Mouse (Mus musculus): ENCODE results near the gene Map2k5. TPM values are rescaled to one million over a fixed set of nuclear protein-coding genes. Genes with fewer than 3 reads are reported as not detected.

Gene Map2k5
- polyA plus RNA-seq, 1 experiment from 2014 or later = 29.1 TPM

- peaks cover 2% of the 10 kb centered on the region; the same call in 1 of the 2 replicates for H3K4me1 ChIP-seq (ENCODE audit: control insufficient read depth, insufficient read depth, low read length)
- H3K4me3 ChIP-seq (ENCODE audit: low read length) = no peak overlapping the region
- peaks cover 3% of the 10 kb centered on the region for H3K36me3 ChIP-seq (ENCODE audit: control insufficient read depth, insufficient read depth)
- H3K4me2 ChIP-seq (ENCODE audit: low read depth, low read length) = no peak overlapping the region
- no peaks in the 10 kb centered on the region for H3K27me3 ChIP-seq (ENCODE audit: control insufficient read depth, insufficient read depth, low read length)
- no peaks in the 10 kb centered on the region for H3K9me3 ChIP-seq (replicated peaks; ENCODE audit: control insufficient read depth, low read length)
- H3K9ac ChIP-seq (ENCODE audit: low read length) = no peak overlapping the region
- 83% methylated on average over 5 of the region's 5 CpGs for WGBS
- no peak overlapping the region for H3K27ac ChIP-seq (ENCODE audit: low read length)
- ATAC-seq (replicated peaks; ENCODE audit: extremely low read depth, insufficient read depth, low FRiP score) = no peak
Observed at GRCm38 (mm10) chr9:63234356-63234755, 143.3 kb downstream of the Map2k5 start.

GRCm38 (mm10) chr9:63230289-63230688 is 147.4 kb downstream of the Map2k5 start:
- Histone ChIP-seq H3K4me1 (ENCODE audit: control insufficient read depth, insufficient read depth, low read length) (peaks cover 6% of the 10 kb centered on the region; the same call in 1 of the 2 replicates), H3K27me3 (ENCODE audit: control insufficient read depth, insufficient read depth, low read length) (no peaks in the 10 kb centered on the region), H3K4me2 (ENCODE audit: low read depth, low read length) (no peak overlapping the region), H3K9me3 (replicated peaks; ENCODE audit: control insufficient read depth, low read length) (no peaks in the 10 kb centered on the region), H3K27ac (ENCODE audit: low read length) (no peak overlapping the region), H3K4me3 (ENCODE audit: low read length) (no peak overlapping the region), H3K36me3 (ENCODE audit: control insufficient read depth, insufficient read depth) (peaks cover 3% of the 10 kb centered on the region), H3K9ac (ENCODE audit: low read length) (no peak overlapping the region)
- no peak for ATAC-seq (replicated peaks; ENCODE audit: extremely low read depth, insufficient read depth, low FRiP score)
- 70% methylated on average over 15 of the region's 15 CpGs for WGBS

DNA sequence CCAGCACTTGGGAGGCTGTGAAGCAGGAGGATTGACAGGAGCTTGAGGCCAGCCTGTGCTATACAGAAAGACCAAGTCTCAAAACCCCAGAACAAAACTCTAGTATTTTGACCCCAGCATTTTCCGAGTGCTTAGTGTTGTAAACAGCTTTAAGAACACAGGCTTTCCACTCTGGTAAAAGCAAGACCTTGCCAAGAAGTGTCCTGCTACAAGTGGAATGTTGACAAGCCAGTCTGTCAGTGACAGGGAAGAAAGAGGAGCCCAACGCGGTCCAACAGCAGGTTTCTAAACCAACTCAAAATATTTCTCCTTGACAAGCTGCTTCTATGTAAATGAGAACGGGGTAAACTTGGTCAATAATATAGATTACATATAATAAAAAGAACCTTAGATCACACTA is 148.6 kb downstream of the Map2k5 start:
- Histone ChIP-seq H3K4me1 (ENCODE audit: control insufficient read depth, insufficient read depth, low read length) (peaks cover 6% of the 10 kb centered on the region; the same call in 1 of the 2 replicates), H3K4me2 (ENCODE audit: low read depth, low read length) (no peak overlapping the region), H3K9me3 (replicated peaks; ENCODE audit: control insufficient read depth, low read length) (no peaks in the 10 kb centered on the region), H3K36me3 (ENCODE audit: control insufficient read depth, insufficient read depth) (peaks cover 4% of the 10 kb centered on the region), H3K4me3 (ENCODE audit: low read length) (no peak overlapping the region), H3K27me3 (ENCODE audit: control insufficient read depth, insufficient read depth, low read length) (no peaks in the 10 kb centered on the region), H3K27ac (ENCODE audit: low read length) (no peak overlapping the region), H3K9ac (ENCODE audit: low read length) (no peak overlapping the region)
- 38% methylated on average over 4 of the region's 4 CpGs for WGBS
- ATAC-seq (replicated peaks; ENCODE audit: extremely low read depth, insufficient read depth, low FRiP score) = no peak

- H3K9me3 ChIP-seq (replicated peaks; ENCODE audit: control insufficient read depth, low read length) = no peaks in the 10 kb centered on the region
- no peak overlapping the region for H3K4me3 ChIP-seq (ENCODE audit: low read length)
- H3K4me1 ChIP-seq (ENCODE audit: control insufficient read depth, insufficient read depth, low read length) = no peaks in the 10 kb centered on the region
- WGBS = 86% methylated on average over 6 of the region's 6 CpGs
- peaks cover 3% of the 10 kb centered on the region; the same call in 1 of the 2 replicates for H3K36me3 ChIP-seq (ENCODE audit: control insufficient read depth, insufficient read depth)
- no peak overlapping the region for H3K4me2 ChIP-seq (ENCODE audit: low read depth, low read length)
- H3K27ac ChIP-seq (ENCODE audit: low read length) = no peak overlapping the region
- H3K27me3 ChIP-seq (ENCODE audit: control insufficient read depth, insufficient read depth, low read length) = no peaks in the 10 kb centered on the region
- H3K9ac ChIP-seq (ENCODE audit: low read length) = no peak overlapping the region
- no peak for ATAC-seq (replicated peaks; ENCODE audit: extremely low read depth, insufficient read depth, low FRiP score)
Observed at GRCm38 (mm10) chr9:63222161-63222560, 155.5 kb downstream of the Map2k5 start.

DNA sequence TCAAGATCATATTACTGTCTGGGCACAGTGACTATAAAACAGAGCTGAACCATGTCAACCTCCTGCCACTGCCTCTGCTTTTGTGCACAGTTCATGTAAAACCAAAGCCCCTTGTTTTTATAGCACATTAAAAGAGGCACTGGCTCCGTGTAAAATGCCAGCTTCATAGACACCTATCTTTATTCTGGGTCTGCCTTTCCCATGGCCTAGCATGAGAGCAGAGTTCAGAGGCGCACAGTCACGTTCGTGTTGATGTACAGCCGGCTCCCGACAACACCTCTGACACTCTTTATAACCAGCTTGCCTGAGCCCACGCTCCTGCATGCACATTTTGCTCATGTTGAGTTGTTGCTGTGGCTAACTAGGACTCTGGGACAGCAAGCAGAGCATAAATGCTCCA is 157.9 kb downstream of the Map2k5 start:
- H3K36me3 ChIP-seq (ENCODE audit: control insufficient read depth, insufficient read depth) = peaks cover 3% of the 10 kb centered on the region; the same call in 1 of the 2 replicates
- H3K27me3 ChIP-seq (ENCODE audit: control insufficient read depth, insufficient read depth, low read length) = no peaks in the 10 kb centered on the region
- 79% methylated on average over 7 of the region's 7 CpGs for WGBS
- no peak overlapping the region for H3K4me3 ChIP-seq (ENCODE audit: low read length)
- H3K9me3 ChIP-seq (replicated peaks; ENCODE audit: control insufficient read depth, low read length) = no peaks in the 10 kb centered on the region
- H3K4me2 ChIP-seq (ENCODE audit: low read depth, low read length) = no peak overlapping the region
- H3K9ac ChIP-seq (ENCODE audit: low read length) = no peak overlapping the region
- no peak overlapping the region for H3K27ac ChIP-seq (ENCODE audit: low read length)
- no peak for ATAC-seq (replicated peaks; ENCODE audit: extremely low read depth, insufficient read depth, low FRiP score)
- H3K4me1 ChIP-seq (ENCODE audit: control insufficient read depth, insufficient read depth, low read length) = no peaks in the 10 kb centered on the region

DNA sequence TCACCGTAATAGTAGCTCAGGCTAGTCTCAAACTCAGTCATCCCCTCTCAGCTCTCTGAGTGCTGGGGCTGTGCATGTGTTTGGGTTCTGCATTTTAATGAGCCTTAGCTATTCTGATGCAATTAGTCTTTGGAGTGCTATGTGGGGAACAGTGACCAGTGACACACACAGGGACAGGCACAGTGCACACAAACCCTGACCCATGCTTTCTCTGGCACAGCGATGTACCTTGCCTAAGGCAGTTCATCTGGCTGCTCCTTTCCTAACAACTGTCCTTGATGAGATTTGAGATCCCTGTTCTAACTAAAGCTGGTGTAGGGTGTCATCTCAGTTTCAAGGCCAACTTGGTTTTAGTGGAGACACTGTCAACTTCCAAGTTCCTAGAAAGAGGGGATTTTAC is 162.7 kb downstream of the Map2k5 start:
- H3K9ac ChIP-seq (ENCODE audit: low read length) = no peak overlapping the region
- ATAC-seq (replicated peaks; ENCODE audit: extremely low read depth, insufficient read depth, low FRiP score) = no peak
- WGBS = 100% methylated on average over 2 of the region's 2 CpGs
- H3K9me3 ChIP-seq (replicated peaks; ENCODE audit: control insufficient read depth, low read length) = no peaks in the 10 kb centered on the region
- H3K27me3 ChIP-seq (ENCODE audit: control insufficient read depth, insufficient read depth, low read length) = no peaks in the 10 kb centered on the region
- H3K4me1 ChIP-seq (ENCODE audit: control insufficient read depth, insufficient read depth, low read length) = no peaks in the 10 kb centered on the region
- no peaks in the 10 kb centered on the region; the same call in 1 of the 2 replicates for H3K36me3 ChIP-seq (ENCODE audit: control insufficient read depth, insufficient read depth)
- no peak overlapping the region for H3K4me2 ChIP-seq (ENCODE audit: low read depth, low read length)
- H3K27ac ChIP-seq (ENCODE audit: low read length) = no peak overlapping the region
- no peak overlapping the region for H3K4me3 ChIP-seq (ENCODE audit: low read length)

DNA sequence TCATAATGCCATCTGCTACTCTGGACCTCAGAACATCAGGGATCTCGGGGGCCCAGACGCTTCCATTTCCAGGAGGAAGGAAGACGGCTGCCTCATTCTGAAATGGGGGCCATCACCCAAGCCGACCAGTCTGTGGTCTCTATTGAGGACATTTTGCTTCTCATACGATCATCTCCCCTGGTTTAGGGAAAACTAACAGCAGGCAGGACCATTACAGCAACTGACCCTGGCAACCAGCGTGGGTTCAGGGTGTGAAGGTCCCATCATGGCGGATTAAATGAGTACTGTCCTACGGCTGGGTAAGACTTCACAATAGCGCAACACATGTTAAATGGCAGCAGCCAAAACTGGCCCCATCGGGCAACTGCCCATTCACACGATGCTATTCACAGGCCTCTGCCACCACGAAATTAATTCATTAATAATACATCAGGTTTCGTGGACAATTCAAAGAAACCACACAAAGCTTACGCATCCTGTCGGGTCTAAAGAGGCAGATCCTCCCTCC is 170.9 kb downstream of the Map2k5 start:
- no peaks in the 10 kb centered on the region for H3K27me3 ChIP-seq (ENCODE audit: control insufficient read depth, insufficient read depth, low read length)
- H3K4me2 ChIP-seq (ENCODE audit: low read depth, low read length) = no peak overlapping the region
- WGBS = 93% methylated on average over 15 of the region's 15 CpGs
- H3K4me3 ChIP-seq (ENCODE audit: low read length) = no peak overlapping the region
- no peaks in the 10 kb centered on the region for H3K4me1 ChIP-seq (ENCODE audit: control insufficient read depth, insufficient read depth, low read length)
- H3K9ac ChIP-seq (ENCODE audit: low read length) = no peak overlapping the region
- ATAC-seq (replicated peaks; ENCODE audit: extremely low read depth, insufficient read depth, low FRiP score) = no peak
- no peak overlapping the region for H3K27ac ChIP-seq (ENCODE audit: low read length)
- peaks cover 10% of the 10 kb centered on the region for H3K36me3 ChIP-seq (ENCODE audit: control insufficient read depth, insufficient read depth)
- H3K9me3 ChIP-seq (replicated peaks; ENCODE audit: control insufficient read depth, low read length) = peaks cover 3% of the 10 kb centered on the region

DNA sequence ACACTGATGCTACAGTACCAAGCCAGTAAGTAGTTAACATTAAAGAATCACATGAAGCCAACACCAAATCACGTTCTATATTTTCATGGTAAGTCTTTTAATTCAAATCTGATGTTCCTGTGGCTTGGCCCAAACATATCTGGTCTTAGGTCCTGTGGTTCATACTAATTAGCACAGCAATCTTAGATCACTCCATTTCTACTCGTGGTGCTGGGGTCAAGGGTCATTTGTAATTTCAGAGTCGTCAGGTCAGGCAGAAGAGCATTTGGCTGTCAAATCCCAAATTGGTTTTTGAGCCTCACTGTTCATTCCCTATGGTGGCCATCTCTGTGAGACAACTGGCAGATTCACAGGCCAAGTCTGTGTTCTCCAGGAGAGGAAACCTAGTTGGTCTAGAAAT is 174.2 kb downstream of the Map2k5 start:
- H3K4me1 ChIP-seq (ENCODE audit: control insufficient read depth, insufficient read depth, low read length) = peaks cover under 1% of the 10 kb centered on the region; the same call in 1 of the 2 replicates

GRCm38 (mm10) chr9:63201376-63202323 is 176.1 kb downstream of the Map2k5 start:
- ATAC-seq (replicated peaks; ENCODE audit: extremely low read depth, insufficient read depth, low FRiP score) = no peak
- Histone ChIP-seq H3K27ac (ENCODE audit: low read length) (no peak overlapping the region), H3K9me3 (replicated peaks; ENCODE audit: control insufficient read depth, low read length) (peaks cover 4% of the 10 kb centered on the region), H3K9ac (ENCODE audit: low read length) (no peak overlapping the region), H3K4me1 (ENCODE audit: control insufficient read depth, insufficient read depth, low read length) (peaks cover 9% of the 10 kb centered on the region), H3K36me3 (ENCODE audit: control insufficient read depth, insufficient read depth) (peaks cover 13% of the 10 kb centered on the region), H3K4me3 (ENCODE audit: low read length) (no peak overlapping the region), H3K4me2 (ENCODE audit: low read depth, low read length) (no peak overlapping the region), H3K27me3 (ENCODE audit: control insufficient read depth, insufficient read depth, low read length) (no peaks in the 10 kb centered on the region)
- WGBS = 94% methylated on average over 15 of the region's 15 CpGs

More for the DNA sequence above, 174.2 kb downstream of the Map2k5 start:
- H3K4me3 ChIP-seq (ENCODE audit: low read length) = no peak overlapping the region
- 89% methylated on average over 3 of the region's 3 CpGs for WGBS
- no peak overlapping the region for H3K9ac ChIP-seq (ENCODE audit: low read length)
- ATAC-seq (replicated peaks; ENCODE audit: extremely low read depth, insufficient read depth, low FRiP score) = no peak
- H3K4me2 ChIP-seq (ENCODE audit: low read depth, low read length) = no peak overlapping the region
- no peaks in the 10 kb centered on the region for H3K27me3 ChIP-seq (ENCODE audit: control insufficient read depth, insufficient read depth, low read length)
- no peak overlapping the region for H3K27ac ChIP-seq (ENCODE audit: low read length)
- peaks cover 4% of the 10 kb centered on the region for H3K9me3 ChIP-seq (replicated peaks; ENCODE audit: control insufficient read depth, low read length)
- H3K36me3 ChIP-seq (ENCODE audit: control insufficient read depth, insufficient read depth) = peaks cover 13% of the 10 kb centered on the region

All from heart, embryonic 16.5 days (tissue).